Mouse (Mus musculus) WW6 (cell line): ENCODE results near the gene Nmrk1.

ENCODE experiments used
- DNase-seq: peaks from one replicate; pipeline ENCODE4 v3.0.0-alpha.2; 2013; ENCODE audit warnings: low read depth, low spot score

The Nmrk1 gene

DNA sequence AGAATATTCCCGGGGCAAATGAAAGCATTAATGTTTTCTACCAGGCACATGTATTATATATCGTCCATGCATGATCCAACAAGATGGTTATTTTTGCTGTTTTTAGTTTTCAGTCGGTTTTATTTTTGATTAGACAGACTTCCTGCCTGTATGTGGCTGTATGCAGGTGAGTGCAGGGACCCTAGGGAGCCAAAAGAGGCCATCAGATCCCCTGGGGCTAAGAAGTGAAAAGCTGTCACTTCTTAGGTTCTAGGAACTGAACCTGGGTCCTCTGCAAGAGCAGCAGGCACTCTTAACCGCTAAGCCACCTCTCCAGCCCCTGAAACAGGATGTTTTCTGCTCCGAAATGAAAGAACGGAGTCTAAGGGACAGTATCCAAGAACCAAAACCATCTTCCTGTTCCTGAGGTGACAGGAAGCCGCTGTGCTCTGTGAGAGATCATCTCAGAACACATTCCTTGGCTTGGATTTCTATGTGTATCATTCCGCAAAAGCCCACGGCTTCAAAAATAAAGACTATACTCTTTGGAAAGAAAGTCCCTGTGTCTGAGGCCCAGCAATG lies 16.0 kb upstream of the Nmrk1 start:
- no peak for DNase-seq

DNA sequence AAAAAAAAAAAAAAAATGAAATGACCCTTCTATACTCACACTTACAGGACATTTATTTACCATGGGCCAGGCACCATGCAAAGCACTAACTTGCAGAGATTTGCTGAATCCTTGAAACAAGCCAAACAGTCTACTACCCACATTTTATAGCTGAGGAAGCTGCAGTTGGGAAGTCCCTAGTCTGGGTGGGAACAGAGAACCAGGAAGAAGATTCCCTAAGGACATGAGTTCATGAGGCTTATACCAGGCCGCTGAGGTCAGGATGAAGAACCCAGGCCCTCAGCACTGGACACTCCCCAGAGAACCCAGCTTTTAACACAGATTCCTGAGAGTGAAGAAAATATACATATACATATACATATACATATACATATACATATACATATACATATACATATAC lies 14.2 kb upstream of the Nmrk1 start:
- no peak for DNase-seq

DNA sequence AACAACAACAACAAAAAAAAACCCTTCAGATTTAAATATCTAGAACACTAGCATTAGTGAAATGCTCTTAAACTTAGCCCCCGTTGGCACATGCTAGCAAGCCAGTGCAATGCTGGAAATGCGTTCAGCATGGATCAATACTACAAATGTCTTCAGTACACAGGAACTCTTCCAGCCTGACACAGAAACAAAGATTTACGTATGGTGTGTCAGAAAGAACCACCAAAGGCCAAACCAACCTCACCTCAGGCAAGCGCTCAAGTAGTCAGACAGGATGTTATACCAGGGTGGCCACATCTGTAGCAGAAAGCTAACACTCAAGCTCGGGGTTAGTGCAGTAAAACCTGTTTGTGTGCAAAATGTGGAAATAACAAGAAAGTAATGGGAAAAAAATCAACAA lies 12.7 kb upstream of the Nmrk1 start:
- no peak for DNase-seq

DNA sequence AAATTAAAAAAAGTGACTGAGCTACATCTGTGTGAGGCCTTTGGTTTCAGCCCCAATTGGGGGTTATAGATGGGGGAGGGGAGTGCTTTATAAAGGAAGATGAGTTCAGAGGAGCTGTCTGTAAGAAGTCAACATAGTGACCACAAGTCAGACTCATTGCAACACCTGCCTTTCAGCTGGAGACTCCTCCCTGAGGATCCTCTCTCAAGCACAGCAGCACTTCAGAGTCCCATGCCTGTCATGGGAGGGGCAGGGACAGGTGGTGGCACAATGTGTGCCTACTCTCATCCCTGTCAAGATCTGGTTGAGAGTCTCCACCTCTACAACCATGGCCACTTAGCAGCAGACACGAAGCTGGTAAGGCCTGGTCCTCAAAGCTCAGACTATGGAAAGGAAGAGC lies 12.1 kb upstream of the Nmrk1 start:
- no peak for DNase-seq

DNA sequence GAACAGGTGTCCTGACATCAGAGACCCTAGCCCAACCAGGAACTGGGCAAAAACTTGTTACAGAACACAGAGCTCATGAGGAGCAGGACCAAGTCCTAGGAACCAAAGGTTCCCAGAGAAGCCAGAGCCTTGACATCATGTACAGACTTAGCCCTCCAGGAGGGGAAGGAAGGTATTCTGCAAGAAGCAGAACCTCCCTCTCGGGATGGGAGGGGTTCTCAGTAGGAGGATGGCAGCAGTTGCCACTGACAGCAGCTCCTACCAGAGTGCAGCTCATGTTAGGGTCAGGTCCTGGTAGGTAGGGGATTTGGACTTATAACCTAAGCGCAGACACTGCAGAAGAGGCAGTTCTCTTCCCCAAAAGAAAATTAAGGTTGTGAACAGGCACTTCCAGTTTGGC lies 7.9 kb upstream of the Nmrk1 start:
- no peak for DNase-seq

DNA sequence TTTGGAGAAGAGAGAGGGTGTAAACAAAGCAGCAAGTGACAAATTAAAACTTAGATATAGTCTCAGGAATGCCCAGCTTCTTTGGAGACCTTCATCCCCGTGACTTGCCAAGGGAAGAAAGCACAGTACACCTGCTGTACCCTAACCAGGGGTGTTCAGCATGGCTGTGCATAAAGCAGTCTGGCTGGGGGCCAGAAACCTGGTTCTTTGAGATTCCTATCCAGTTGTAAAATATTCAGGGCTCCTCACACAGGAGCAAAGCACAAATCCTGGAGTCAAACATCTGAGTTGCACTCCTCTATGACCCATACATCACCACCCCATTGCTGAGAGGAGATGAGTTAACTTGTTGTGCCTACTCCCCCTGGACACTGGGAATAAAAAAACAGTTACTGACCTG lies 2.2 kb upstream of the Nmrk1 start:
- no peak for DNase-seq

DNA sequence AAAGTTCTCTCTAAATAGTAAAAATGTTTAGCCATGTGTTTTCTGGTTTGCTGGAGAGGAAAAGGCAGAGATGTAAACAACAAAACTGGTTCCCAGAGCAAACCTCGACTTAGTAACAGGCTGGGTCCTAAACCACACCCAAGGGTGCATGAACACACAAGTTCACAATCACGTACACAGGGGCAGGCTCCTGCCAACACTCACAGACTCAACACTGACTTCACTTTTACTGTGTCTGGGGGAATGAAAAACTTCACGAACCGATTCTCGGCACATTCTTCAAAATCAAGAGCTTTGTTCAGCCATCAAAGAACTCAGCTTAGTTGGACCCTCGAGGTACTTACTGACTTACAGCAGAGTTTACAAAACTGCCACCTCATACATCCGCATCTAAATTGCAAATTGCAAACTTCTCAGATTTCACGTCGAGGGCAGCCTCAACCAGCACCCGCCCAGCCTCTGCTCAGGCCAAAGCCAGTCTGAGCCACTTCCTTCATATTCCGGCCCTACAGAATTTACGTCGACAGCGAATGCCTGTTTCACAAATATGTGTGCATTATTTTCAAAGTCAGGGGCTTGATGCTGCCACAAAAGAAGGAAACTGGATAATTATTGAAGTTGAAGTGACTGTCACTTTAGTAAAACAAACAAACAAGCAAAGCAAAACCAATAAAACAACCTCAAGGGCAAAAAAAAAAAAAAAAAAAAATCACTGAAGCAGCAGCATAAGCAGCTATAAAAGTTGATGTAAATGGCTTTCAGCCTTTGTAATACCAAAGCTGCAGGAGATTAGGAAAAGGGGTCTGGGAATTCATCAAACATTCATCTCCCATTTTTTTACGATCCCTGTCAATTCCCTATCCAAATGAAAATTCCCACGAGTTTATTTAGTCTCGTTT lies 1.3 kb upstream of the Nmrk1 start:
- DNase-seq = no peak

DNA sequence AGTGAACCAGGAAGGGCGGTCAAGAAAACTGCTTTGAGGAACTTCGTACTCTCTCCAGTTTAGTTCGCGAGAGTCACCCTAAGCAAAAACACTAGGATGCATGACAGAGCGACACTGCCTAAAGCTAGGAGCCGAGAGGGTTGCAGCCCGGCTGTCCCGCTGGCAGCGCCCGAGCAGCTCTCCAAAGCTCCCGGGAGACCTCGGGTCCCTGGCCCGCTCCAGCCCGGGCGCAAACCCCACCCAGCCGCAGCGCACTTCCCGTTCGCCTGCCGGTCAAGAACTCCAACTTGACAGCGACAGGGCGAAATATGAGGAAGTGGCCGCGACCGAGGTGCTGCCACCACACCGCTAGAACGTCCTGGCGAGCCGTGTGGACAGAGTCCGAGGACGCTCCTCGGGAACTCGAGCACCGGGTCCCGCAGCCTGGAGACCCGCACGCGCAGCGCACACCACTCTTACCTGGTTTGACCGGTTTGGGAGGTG lies 548 bp upstream of the Nmrk1 start:
- no peak for DNase-seq

DNA sequence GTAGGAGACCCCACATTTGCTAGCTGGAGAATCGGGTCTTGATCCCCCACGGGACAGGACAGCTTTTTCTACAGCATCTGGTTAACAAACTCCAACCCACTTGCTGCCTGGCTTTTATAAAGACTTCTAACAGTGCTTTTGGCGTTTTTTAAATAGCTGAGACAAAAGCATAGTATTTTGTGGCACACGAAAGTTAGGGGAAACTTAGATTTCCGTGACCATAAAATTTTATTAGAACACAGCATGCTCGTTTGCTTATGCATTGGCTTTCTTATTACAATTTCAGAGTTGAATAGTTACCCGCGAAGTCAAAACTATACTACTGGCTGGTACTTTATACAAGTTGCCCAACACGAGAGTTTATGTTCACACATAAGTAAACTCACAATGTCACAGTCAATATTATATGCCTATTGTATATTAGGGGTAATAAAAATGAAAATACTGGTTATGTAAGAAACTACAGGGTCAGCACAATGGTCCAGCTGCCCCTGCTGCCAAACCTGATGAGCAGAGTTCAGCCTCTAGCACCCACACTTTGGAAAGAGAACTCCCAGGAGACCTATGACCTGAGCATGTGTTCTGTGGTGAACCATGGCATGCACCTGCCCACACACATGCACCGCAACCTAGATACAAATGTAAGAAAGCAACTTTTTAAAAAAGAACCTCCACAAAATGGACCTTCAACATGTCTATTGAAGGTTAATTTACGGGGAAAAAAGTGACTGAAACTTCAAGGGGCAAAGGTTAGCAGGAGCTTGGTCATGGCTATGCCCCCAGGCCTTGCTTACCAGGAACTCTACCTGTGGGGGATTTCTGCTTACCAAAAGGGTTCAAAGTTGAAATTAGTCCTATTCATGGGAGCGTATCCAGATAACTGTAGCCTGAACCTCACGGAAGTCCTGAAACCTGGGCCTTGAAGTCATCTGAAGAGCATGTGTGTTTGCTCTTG lies 758 bp downstream of the Nmrk1 start:
- no peak for DNase-seq

DNA sequence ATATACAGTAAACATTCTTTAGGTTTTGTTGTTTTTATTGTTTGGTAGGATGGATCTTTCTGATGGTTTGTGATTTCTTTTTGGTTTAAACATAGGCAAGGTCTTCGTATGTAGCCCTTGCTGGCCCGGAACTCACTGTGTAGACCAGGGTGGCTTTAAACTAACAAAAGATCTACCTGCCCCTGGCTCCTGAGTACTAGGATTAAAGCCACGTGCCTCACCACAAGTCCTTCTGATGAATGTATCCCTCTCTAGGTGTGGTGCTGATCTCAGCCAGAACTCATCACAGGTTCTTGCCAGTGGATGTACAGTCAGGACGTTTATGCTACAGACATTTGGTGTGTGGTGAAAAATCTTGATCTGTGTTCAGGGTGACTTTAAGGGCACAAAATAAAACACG lies 6.2 kb downstream of the Nmrk1 start:
- DNase-seq = no peak

DNA sequence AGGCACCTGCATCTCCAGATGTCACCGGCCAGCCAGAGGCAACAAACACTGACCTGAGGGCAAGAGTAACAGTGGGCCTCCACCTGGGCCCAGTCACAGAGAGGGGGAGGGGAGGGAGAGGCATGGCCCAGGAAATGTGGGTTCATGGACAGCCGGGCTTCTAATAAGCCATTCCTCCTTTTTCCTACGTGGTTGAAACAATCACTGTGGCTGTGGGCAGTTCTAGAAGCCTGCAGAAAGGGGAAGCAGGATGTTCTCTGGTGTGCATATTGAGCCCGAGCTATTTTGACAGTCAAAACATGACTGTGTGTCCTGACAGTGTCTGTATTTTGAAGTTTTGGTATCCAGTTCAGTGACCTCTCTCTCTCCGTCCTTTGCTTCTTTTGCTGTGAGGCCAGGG lies 7.2 kb downstream of the Nmrk1 start:
- no peak for DNase-seq

DNA sequence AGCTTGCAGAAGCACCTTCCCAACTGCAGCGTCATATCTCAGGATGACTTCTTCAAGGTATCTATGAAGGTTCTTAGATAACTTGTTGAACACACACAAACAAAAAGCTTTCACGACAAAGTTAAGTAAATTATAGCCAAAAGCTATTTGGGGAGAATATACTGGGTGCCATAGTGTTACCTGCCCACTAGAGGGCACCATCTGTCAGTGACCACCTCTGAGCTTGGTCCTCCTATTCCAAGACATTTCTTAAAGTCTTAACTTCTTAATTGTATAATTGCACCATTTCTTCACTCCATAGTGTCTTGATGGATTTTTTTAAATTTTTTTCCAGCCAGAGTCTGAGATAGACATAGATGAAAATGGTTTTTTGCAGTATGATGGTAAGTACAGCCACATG lies 7.8 kb downstream of the Nmrk1 start:
- DNase-seq = no peak

DNA sequence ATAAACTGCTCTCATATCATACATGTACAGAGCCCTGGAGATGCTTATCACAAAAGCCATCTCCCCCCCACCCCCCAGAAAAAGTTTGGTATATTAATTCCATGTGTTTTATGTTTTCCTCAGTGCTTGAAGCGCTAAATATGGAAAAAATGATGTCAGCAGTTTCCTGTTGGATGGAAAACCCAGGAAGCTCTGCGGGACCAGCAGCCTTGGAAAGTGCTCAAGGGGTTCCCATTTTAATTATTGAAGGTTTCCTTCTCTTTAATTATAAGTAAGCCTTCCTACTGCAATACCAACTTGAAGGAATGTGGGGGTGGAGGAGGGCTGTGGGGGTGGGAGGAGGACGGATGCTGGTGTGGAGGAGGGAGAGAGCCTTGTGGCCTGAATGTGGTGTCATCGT lies 9.3 kb downstream of the Nmrk1 start:
- no peak for DNase-seq

DNA sequence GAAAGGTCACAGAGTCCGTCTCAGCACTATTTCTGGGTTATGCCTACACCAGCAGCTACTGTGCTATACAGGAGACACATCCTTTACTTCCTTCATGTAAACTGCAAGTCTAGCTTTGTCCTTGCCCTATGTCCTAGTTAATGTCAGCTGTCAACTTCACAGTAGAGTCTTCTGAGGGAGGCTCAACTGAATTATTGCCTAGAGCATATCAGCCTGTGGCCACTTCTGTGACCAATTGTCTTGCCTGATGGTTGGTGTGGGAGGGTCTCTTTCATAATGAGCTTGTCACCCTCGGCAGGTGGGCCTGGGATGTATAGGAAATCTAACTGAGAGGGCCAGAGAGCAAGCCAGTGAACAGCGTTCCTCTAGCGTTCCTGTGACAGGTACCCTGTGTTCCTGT lies 11.7 kb downstream of the Nmrk1 start:
- no peak for DNase-seq

DNA sequence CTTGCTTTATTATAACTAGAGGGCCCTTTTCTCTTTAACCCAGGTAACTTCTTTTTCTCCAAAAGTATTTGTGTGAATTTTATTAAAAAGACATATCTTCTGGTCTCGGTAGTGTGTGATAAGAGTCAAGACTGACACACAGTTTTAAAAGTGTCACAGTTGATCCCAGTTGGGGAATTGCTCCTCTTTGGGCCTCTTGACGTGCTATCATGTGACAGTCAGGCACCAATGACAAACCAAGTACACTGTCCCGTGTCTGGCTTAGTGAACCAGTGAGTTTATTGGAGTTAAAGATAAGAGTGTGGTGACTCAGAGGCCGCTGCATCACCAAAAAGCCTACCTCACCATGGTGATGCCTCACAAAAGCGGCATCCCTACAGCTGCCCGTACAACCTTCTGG lies 12.3 kb downstream of the Nmrk1 start:
- DNase-seq = no peak

DNA sequence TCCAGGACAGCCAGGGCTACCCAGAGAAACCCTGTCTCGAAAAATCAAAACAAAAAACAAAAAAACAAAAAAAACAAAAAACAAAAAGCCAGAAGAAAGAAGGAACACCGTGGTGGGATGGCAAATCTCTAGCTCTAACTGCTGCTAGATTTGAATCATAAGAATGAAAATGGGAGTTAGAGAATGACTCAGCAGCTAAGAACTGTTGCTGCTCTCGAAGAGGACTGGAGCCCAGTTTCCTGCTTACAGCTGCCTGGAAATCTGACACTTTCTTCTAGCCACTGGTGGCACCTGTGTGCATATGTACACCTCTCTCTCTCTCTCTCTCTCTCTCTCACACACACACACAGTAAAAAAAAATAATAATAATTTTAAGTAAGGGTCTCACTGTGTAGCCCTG lies 14.6 kb downstream of the Nmrk1 start:
- DNase-seq = no peak

DNA sequence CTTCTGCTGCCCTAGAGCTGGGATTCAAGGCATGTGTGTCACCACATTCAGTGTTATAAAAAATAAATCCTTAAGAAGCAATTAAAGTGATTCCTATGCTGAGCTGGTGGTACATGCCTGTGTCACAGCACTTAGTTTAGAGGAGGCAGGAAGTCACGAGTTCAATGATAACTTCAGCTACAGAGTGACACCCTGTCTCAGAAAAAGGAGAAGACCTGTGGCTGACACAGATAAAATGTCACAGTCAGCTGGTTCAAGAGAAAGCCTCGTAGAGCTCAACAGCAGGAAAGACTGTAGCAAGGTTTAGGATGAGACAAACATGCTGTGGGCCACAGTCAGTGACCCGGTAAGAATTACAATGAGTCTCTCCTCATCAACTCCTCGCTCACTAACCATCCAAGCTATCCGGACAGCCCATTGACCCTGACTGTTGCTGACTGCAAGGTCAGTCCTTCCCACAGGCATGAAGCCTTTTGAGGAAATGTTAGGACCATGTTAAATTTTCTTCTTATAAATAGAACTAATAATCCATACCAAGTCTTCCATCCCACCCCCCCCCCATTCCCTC lies 15.2 kb downstream of the Nmrk1 start:
- no peak for DNase-seq

DNA sequence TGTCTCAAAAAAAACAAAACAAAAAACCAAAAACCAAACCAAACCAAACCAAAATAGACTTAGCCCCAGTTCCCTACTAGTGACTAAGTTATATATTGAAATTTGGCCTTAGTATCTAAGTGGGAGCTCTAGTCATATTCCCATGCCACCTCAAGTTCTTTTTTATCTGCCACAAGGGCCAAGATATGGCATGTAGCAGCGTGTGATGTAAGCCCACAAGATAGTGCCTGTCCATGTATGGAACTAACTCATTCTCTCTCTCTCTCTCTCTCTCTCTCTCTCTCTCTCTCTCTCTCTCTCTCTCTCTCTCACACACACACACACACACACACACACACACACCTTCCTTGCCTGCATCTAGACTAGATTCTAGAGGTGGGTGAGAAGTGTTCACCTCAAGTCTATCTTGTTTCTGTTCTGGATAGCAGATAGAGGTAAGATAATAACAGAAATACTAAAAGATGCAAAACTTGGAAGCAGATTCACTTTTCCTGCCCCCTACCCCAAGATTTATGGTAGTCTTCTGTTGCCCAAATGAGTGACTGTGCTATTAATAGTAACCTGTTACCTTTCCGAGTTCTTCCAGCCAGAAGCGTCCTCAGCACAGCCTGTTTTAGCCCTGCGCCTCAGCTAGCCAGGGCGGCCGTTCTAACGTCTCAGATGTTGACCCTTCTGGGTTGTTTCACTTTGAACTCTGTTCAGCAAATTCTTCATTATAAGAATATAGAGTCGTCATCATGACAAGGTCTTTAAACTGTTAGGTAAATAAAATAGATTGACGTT lies 16.2 kb downstream of the Nmrk1 start:
- DNase-seq = no peak

DNA sequence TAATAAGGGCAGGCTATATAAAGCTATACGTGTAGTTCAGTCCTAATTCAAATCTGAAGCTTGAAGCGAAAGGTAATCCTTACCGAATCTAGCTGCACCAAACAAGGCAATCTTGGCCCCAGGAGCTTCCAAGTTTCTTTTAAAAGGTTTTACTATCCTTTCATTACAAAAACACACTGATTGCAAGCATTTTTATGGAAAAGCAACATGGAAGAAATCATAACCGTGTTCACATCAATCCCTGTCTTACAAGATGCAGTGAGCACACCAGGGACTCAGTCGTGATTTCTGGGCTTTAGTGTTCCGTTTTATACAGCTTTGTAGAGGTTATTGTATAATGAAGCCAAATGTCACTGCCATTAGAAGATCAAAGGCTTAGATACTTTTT lies 16.8 kb downstream of the Nmrk1 start:
- no peak for DNase-seq

DNA sequence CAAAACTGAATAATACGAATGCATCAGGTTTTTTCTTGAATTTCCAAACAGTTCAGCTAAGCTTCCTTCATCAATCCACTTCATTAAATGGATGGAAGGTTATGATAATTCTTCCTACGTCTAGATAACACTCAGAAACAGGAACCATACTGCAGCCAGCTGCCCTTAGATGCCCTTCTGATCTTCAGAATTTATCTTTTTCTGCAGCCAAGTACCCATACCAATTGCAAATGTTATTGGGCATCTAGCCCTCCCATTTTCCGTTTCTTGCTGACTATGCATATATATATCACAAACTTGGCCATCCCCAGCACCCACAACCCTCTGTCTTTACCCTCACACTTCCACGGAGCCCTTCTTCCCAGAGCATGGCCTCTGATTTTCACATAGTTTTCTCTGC lies 18.2 kb downstream of the Nmrk1 start:
- DNase-seq = no peak

DNA sequence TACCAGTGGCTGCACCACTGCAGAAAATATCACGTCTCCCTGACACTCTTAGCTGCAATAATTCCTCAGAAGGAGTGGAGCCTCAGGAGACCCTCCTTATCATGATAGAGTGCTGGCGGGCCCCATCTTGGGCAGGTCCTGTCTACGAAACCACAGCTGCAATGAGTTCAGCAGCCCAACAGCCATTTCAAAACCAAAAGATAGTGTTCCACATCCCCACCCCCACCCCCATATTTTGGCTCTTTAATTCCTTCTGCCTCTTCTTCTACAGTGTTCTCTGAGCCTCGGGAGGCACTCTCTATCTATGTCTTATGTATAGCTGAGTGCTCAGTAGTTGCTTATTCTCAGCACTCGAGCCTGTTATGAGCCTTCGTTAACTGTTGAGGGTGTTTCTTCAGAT lies 18.7 kb downstream of the Nmrk1 start:
- no peak for DNase-seq
